Mouse (Mus musculus) embryonic facial prominence, embryonic 14.5 days (tissue): ENCODE data around the gene Eif2ak1. TPM values are rescaled to one million over a fixed set of nuclear protein-coding genes. Genes with fewer than 3 reads are reported as not detected.

Source experiments
- ATAC-seq: fragments of 200-750 bp; cut with Nextera tagmentation; 2 replicates; pipeline ENCODE4 v1.8.0; 2017; ENCODE audit warnings: low read depth, moderate number of reproducible peaks, moderate TSS enrichment
- DNase-seq: peaks from one replicate; pipeline ENCODE4 v3.0.0-alpha.2; 2015; ENCODE audit warnings: low spot score
- H3K27ac ChIP-seq: fragments of 300-500 bp; sonication (generic); replicated peaks from 2 replicates; pipeline ENCODE4 v1.5.1; 2014; ENCODE audit warnings: low read depth, mild to moderate bottlenecking, low read length, moderate library complexity
- H3K27me3 ChIP-seq: fragments of 300-500 bp; sonication (generic); replicated peaks from 2 replicates; pipeline ENCODE4 v1.6.1; 2014; ENCODE audit warnings: low read length; ENCODE audit not compliant: control insufficient read depth, insufficient read depth
- H3K36me3 ChIP-seq: fragments of 300-500 bp; sonication (generic); 2 replicates; pipeline ENCODE4 v1.6.1; 2014; ENCODE audit warnings: low read length, mixed read lengths; ENCODE audit not compliant: control insufficient read depth, insufficient read depth
- H3K4me1 ChIP-seq: fragments of 300-500 bp; sonication (generic); 2 replicates; pipeline ENCODE4 v1.6.1; 2014; ENCODE audit warnings: antibody characterized with exemption, low read length; ENCODE audit not compliant: control insufficient read depth, insufficient read depth
- H3K4me2 ChIP-seq: fragments of 300-500 bp; sonication (generic); 2 replicates; pipeline ENCODE4 v1.6.1; 2014; ENCODE audit warnings: low read depth, mild to moderate bottlenecking, low read length, moderate library complexity, mixed read lengths
- H3K4me3 ChIP-seq: fragments of 300-500 bp; sonication (generic); 2 replicates; pipeline ENCODE4 v1.5.1; 2014; ENCODE audit warnings: low read depth, mild to moderate bottlenecking, low read length
- H3K9ac ChIP-seq: fragments of 300-500 bp; sonication (generic); 2 replicates; pipeline ENCODE4 v1.6.1; 2014; ENCODE audit warnings: low read depth, mild to moderate bottlenecking, low read length, moderate library complexity, mixed read lengths
- H3K9me3 ChIP-seq: fragments of 300-500 bp; sonication (generic); 2 replicates; pipeline ENCODE4 v1.6.1; 2016; ENCODE audit warnings: low read length; ENCODE audit not compliant: control insufficient read depth
- WGBS: fragments of 180-500 bp; shearing (Covaris S2); extraction: QIAGEN DNeasy Blood & Tissue Kit; methylation state at CpG from one replicate; pipeline ENCODE4 v1.1.7; 2014; 5-methylcytosine and 5-hydroxymethylcytosine counted together
- polyA plus RNA-seq: library from polyadenylated mRNA; unstranded; fragments of >200 nt; fragmentation: Nextera tagmentation; extraction: Ambion mirVana; gene quantifications from 2 replicates; pipeline ENCODE4 v1.2.1, GENCODE M21; 2014

Eif2ak1 gene
- polyA plus RNA-seq, 1 experiment from 2014 or later: 38.4 TPM

DNA sequence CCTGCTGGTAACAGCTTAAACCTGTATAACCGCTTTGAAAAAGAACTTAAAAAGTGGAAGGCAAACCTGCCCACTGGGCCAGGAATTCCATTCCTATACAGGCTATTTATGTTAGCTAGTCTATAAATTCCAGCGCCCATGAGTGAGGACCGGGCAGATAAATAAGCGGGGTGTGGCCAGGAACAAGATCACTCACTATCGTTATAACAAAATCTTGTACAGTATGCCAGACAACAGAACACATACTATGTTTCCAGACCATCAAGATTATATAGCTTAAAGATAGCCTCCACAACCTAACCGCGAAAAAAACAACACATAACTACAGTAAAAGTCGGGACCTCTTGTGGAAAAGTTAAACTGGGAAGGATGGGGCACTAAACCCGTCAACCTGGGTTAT lies 91.3 kb downstream of the Eif2ak1 start:
- Histone ChIP-seq H3K27ac (peak overlapping the region; percentile 77), H3K36me3 (peaks cover 33% of the 10 kb centered on the region), H3K4me1 (peaks cover 15% of the 10 kb centered on the region; the same call in 1 of the 2 replicates), H3K9ac (peak overlapping the region; percentile 55), H3K27me3 (no peaks in the 10 kb centered on the region), H3K9me3 (no peaks in the 10 kb centered on the region), H3K4me3 (peak overlapping the region; percentile 76), H3K4me2 (peak overlapping the region; percentile 67)
- DNase-seq (peak; percentile 14), ATAC-seq (no peak)
- WGBS: 2% methylated on average over 9 of the region's 9 CpGs

- H3K27ac ChIP-seq: peak within 1 kb of the TSS; percentile 77
- under 1% methylated on average over 53 of the region's 70 CpGs for WGBS
- DNase-seq: peak; percentile 99
- peak within 1 kb of the TSS; percentile 75 for H3K9ac ChIP-seq
- no peaks in the 10 kb centered on the region for H3K27me3 ChIP-seq
- H3K9me3 ChIP-seq: no peaks in the 10 kb centered on the region
- H3K36me3 ChIP-seq: peaks cover 29% of the 10 kb centered on the region; the same call in 1 of the 2 replicates
- H3K4me2 ChIP-seq: peak within 1 kb of the TSS; percentile 78
- ATAC-seq: peak; percentile 99
- peaks cover 15% of the 10 kb centered on the region; the same call in 1 of the 2 replicates for H3K4me1 ChIP-seq
- peak within 1 kb of the TSS; percentile 76 for H3K4me3 ChIP-seq
Measured at GRCm38 (mm10) chr5:143909417-143910400, 92.1 kb downstream of the Eif2ak1 start, which contains the start of the genes Aimp2 and Pms2. Gene Aimp2, minus strand, starts transcription at chr5:143909847. Gene Pms2, plus strand, starts transcription at chr5:143909964.

DNA sequence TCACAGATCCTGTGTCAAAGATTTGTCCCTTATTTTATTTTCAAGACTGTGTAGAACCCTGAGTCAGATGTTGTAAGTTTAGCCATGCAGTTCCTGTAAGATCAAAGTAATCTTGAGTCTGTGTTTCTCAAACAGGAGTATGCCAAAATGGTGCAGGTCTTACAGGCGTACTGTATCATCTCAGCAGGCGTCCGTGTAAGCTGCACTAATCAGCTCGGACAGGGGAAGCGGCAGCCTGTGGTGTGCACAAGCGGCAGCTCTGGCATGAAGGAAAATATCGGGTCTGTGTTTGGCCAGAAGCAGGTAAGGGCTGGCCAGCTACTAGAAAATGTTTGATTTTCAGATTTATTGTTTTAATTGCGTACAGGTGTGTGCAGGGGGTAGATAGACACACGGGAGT lies 98.6 kb downstream of the Eif2ak1 start:
- Histone ChIP-seq H3K4me2 (no peak overlapping the region), H3K27me3 (no peaks in the 10 kb centered on the region), H3K27ac (no peak overlapping the region), H3K9me3 (no peaks in the 10 kb centered on the region), H3K36me3 (peaks cover 65% of the 10 kb centered on the region), H3K9ac (no peak overlapping the region), H3K4me3 (no peak overlapping the region), H3K4me1 (no peaks in the 10 kb centered on the region)
- WGBS: 91% methylated on average over 9 of the region's 9 CpGs
- ATAC-seq (no peak), DNase-seq (no peak)

DNA sequence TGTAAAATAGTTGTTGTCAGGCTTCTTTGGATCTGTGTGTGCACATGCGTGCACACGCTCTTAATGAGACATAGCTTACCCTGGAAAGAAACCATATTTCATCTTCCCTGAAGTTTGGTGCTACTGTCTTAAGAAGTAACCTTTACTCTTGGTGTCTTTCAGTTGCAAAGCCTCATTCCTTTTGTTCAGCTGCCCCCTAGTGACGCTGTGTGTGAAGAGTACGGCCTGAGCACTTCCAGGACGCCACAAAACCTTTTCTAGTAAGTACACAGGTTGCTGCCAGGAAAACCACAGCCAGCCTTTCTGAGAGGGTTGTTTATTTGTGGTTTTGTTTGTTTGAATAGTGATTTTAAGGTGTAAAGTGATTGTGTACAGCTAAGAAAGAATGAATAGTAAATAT lies 99.8 kb downstream of the Eif2ak1 start:
- H3K36me3 ChIP-seq: peaks cover 74% of the 10 kb centered on the region
- no peaks in the 10 kb centered on the region for H3K4me1 ChIP-seq
- 46% methylated on average over 5 of the region's 5 CpGs for WGBS
- H3K27ac ChIP-seq: no peak overlapping the region
- no peak overlapping the region for H3K4me3 ChIP-seq
- H3K9me3 ChIP-seq: no peaks in the 10 kb centered on the region
- ATAC-seq (no peak), DNase-seq (peak; percentile 77)
- H3K4me2 ChIP-seq: no peak overlapping the region
- H3K27me3 ChIP-seq: no peaks in the 10 kb centered on the region
- no peak overlapping the region for H3K9ac ChIP-seq

DNA sequence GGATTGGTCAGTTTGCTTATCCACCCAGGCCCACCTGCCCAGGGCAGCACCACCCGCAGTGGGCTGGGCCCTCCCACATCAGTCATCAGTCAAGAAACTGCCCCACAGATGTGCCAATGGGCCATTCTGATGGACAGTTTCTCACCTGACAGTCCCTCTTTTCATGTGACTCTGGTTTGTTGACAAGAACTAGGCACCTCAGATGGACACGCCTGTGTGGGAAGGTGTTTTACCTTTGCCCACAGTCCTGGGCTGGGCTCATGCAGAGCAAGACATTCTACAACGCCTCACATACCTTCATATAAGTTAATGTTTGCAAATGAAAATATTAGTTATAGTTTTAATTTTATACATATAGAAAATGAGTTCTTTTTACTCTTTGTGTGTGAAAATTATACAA lies 100.5 kb downstream of the Eif2ak1 start:
- DNase-seq (no peak), ATAC-seq (no peak)
- 92% methylated on average over 3 of the region's 3 CpGs for WGBS

DNA sequence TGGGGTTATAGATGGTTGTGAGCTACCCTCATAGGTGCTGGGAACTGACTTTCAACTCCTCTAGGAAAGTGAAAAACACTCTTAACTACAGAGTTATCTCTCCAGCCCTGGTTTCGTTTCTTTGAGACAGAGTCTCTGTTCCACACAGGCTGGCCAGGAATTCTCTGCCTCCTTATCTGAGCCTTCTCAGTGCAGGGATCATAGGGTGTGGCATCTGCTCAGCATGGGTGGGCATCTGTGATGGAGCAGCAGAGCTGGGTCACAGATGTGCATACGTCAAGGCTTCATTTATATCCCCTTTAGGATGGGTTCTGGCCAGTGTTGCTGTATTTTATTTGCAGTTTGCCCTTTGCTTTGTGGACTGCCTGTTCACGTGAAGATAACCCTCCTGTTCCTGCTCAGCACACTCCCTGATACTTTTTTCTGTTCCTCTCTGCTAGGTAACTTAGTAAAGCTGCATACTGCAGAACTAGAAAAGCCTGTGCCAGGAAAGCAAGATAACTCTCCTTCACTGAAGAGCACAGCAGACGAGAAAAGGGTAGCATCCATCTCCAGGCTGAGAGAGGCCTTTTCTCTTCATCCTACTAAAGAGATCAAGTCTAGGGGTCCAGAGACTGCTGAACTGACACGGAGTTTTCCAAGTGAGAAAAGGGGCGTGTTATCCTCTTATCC lies 107.3 kb downstream of the Eif2ak1 start:
- Histone ChIP-seq H3K36me3 (peaks cover 87% of the 10 kb centered on the region), H3K27me3 (no peaks in the 10 kb centered on the region), H3K27ac (no peak overlapping the region), H3K9me3 (no peaks in the 10 kb centered on the region), H3K9ac (no peak overlapping the region), H3K4me3 (no peak overlapping the region), H3K4me1 (no peaks in the 10 kb centered on the region), H3K4me2 (no peak overlapping the region)
- 90% methylated on average over 6 of the region's 6 CpGs for WGBS
- ATAC-seq (no peak), DNase-seq (no peak)

More for the DNA sequence above, 100.5 kb downstream of the Eif2ak1 start:
- Histone ChIP-seq H3K9me3 (no peaks in the 10 kb centered on the region), H3K27ac (no peak overlapping the region), H3K4me3 (no peak overlapping the region), H3K9ac (no peak overlapping the region), H3K27me3 (no peaks in the 10 kb centered on the region), H3K4me1 (no peaks in the 10 kb centered on the region), H3K36me3 (peaks cover 81% of the 10 kb centered on the region), H3K4me2 (no peak overlapping the region)

DNA sequence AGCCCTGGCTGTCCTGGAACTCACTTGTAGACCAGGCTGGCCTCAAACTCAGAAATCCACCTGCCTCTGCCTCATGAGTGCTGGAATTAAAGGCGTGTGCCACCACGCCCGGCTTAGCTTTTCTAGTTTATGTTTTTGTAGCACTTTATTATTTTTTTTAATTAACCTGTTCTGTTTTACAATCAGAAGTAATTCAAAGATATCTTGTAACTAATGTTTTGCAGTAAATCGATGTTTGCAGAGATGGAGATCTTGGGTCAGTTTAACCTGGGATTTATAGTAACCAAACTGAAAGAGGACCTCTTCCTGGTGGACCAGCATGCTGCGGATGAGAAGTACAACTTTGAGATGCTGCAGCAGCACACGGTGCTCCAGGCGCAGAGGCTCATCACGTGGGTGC lies 110.3 kb downstream of the Eif2ak1 start, which contains the start of gene Gm42421:
Gene Gm42421 (plus strand): TSS at position 301 of the 400 bp plus-strand sequence.
- no peak for ATAC-seq
- Histone ChIP-seq H3K36me3 (peaks cover 86% of the 10 kb centered on the region), H3K4me3 (no peak within 1 kb of the TSS), H3K9me3 (no peaks in the 10 kb centered on the region), H3K27ac (no peak within 1 kb of the TSS), H3K4me2 (no peak within 1 kb of the TSS), H3K4me1 (no peaks in the 10 kb centered on the region), H3K27me3 (no peaks in the 10 kb centered on the region), H3K9ac (no peak within 1 kb of the TSS)
- no peak for DNase-seq
- WGBS: 96% methylated on average over 8 of the region's 8 CpGs

- Histone ChIP-seq H3K4me2 (no peak overlapping the region), H3K9ac (no peak overlapping the region), H3K4me1 (no peaks in the 10 kb centered on the region), H3K27me3 (no peaks in the 10 kb centered on the region), H3K36me3 (peaks cover 74% of the 10 kb centered on the region), H3K9me3 (no peaks in the 10 kb centered on the region), H3K4me3 (no peak overlapping the region), H3K27ac (no peak overlapping the region)
- DNase-seq: no peak
- WGBS: 80% methylated on average over 4 of the region's 4 CpGs
- ATAC-seq: no peak
Measured at GRCm38 (mm10) chr5:143929291-143929690, 111.7 kb downstream of the Eif2ak1 start.
